Mouse (Mus musculus) MEL (cell line): ENCODE results near the gene Gm20388.

ENCODE experiments used
- GABPA ChIP-seq: IDR thresholded peaks from 2 replicates; pipeline ENCODE4 v1.6.1; 2012; ENCODE audit warnings: low read depth, mild to moderate bottlenecking, inconsistent platforms, low read length, improper control_type of control experiment, moderate library complexity
- TBP ChIP-seq: IDR thresholded peaks from 2 replicates; pipeline ENCODE4 v1.8.0; 2011; ENCODE audit warnings: low read depth, low read length, improper control_type of control experiment

GRCm38 (mm10) chr8:122454409-122454808, 2543.8 kb downstream of the Gm20388 start:
- TF ChIP-seq GABPA (no peak), TBP (no peak)
